Mouse (Mus musculus): ENCODE measurements at regions not wholly inside any gene's neighbourhood (a gene's known extent, or its start where the extent isn't known, plus 50 kb on each side); places are given as distances from the start of the nearest gene placed in this dataset.

GRCm38 (mm10) chr10:37231936-37232556, 93.3 kb upstream of the Marcks start:
- DNase-seq (ENCODE audit: low read depth, low spot score) = peak; percentile 30

- DNase-seq (ENCODE audit: low read depth, low spot score) = no peak
These were observed 92.4 kb upstream of the Marcks start for GRCm38 (mm10) chr10:37231159-37231558.

DNA sequence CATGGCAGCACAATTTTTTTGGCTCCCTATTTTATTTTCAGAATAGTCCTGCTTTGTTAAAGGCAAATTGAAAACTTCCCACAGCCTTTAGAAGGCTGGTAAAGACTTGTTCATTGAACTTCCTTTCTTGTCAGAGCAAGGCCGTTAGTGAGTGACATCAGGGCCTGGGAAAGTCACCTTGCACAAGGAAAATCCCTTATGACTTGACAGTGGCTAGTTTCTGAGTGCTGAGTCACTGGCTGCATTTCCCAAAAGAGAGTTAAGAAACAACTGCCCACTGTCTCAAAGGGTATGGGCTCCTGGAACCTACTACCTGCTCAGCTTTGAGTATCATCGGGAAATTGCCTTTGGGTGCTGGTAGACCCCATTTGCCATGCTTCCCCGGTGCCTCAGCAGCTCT, 89.2 kb upstream of the Marcks start:
- DNase-seq (ENCODE audit: low read depth, low spot score) = no peak

DNA sequence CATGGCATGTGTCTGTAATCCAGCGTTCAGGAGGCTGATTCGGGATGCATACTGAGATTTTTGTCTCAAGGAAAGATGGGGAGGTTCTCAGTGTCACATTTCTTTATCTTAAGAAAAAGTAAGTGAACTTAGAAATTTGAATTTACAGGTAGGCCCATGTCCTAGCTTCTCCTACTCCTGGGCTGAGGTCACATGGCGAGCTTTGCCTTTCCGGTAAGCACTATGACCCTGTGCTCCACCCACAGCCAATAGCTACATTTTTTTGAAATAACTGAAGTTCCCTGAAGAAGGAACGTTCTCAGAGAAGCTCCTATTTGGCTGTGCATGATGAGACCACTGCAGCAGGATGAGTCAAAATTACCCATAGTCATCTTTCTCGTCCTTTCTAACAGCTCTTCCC, 83.0 kb upstream of the Marcks start:
- no peak for DNase-seq (ENCODE audit: low read depth, low spot score)

- DNase-seq (ENCODE audit: low read depth, low spot score) = peak; percentile 29
These were observed 81.7 kb upstream of the Marcks start for GRCm38 (mm10) chr10:37220434-37220833.

DNA sequence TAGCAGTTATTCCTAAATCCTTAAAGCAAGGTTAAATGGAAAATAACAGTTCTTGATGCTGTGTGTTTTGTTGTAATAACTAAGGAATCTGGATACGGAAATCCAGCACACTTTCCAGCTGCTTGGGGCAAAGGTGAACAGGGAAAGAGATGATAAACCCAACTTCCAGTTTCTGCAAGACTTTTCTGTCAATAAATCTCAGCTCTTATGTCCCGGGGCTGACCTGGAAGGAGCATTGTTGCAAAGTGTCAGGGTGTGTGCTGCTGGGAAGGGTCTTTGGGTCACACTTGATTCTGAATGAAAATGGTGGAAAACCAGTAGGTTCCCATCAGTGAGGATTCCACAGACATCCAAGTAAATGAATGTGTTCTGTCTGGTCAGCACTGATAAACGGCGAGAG, 81.2 kb upstream of the Marcks start:
- DNase-seq (ENCODE audit: low read depth, low spot score) = no peak

DNA sequence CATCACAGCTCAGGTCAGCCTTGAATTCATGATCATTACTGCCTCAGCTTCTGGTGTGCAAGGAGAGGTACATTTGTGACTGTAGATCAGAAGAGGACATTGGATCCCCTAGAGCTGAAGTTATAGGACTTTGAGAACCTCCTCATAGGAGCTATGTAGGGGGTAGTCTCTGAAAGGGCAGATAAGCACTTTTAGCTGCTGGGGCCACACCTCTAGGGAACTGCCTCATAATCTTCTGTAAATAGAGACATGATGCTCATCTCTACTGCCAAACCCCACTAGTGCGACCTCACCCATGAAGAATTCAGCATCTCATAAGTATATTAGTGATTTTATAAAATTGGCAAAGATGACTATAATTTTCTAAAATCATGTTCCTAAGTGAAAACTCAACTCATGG, 80.7 kb upstream of the Marcks start:
- peak; percentile 49 for DNase-seq (ENCODE audit: low read depth, low spot score)

DNA sequence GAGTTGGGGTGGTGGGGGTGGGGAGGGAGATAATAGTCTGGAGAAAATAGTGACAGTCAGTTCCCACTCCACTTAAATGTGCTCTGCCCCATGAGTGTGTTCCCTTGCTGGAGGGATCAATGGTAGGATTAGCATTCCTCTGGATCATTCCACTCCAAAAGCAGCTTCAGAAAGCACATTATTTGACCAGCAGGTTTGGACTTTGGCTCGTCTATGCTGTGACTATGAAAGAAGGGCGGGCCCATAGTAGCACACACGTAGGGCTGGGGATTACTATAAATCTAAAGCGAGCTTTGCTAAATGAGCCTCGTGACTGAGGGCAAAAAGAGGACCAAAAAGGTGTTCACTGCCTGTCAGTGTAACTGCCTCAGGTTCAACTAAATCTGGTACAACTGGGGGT, 75.9 kb upstream of the Marcks start:
- DNase-seq (ENCODE audit: low read depth, low spot score) = no peak

- no peak for DNase-seq (ENCODE audit: low read depth, low spot score)
These were observed 73.8 kb upstream of the Marcks start for GRCm38 (mm10) chr10:37212350-37213035.

GRCm38 (mm10) chr10:37211305-37211704, 72.6 kb upstream of the Marcks start:
- no peak for DNase-seq (ENCODE audit: low read depth, low spot score)

DNA sequence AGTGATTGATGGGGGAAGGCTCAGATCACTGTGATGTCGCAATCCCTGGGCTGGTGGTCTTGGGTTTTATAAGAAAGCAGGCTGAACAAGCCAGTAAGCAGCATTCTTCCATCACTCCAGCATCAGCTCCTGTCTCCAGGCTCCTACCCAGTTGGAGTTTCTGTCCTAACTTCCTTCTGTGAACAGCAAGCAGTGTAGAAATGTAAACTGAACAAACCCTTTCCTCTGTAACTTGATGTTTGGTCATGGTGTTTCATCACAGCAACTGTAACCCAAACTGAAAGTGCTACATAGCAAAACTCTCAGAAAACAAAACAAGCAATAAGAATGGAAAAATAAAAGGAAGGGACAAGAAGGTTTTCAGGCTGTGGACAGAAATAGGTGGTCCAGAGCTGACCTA, 71.5 kb upstream of the Marcks start:
- DNase-seq (ENCODE audit: low read depth, low spot score) = no peak

- no peak for DNase-seq (ENCODE audit: low read depth, low spot score)
These were observed 68.3 kb upstream of the Marcks start for GRCm38 (mm10) chr10:37206986-37207385.

- DNase-seq (ENCODE audit: low read depth, low spot score) = no peak
These were observed 67.8 kb upstream of the Marcks start for GRCm38 (mm10) chr10:37206546-37206945.

DNA sequence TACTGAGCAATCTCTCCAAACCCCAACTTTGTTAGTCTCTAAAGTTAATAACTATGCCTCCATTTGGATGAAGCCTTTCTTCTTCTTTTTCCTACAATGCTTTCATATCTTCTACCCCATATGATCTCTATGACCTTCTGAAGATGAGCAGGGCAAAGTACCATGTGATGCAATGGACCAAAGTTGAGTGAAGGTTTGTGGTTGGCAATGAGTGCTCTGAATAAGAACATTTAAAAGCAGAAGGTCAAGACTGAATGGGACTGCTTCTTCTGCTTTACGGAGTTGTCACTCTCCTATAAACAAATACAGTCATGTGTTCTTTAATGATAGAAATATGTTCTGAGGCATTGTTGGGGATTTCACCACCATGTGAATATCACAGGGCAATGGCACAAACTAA, 65.0 kb upstream of the Marcks start:
- DNase-seq (ENCODE audit: low read depth, low spot score) = no peak

GRCm38 (mm10) chr10:37194798-37195453, 56.2 kb upstream of the Marcks start:
- peak; percentile 54 for DNase-seq (ENCODE audit: low read depth, low spot score)

GRCm38 (mm10) chr10:37194131-37194797, 55.5 kb upstream of the Marcks start:
- DNase-seq (ENCODE audit: low read depth, low spot score) = peak; percentile 82

DNA sequence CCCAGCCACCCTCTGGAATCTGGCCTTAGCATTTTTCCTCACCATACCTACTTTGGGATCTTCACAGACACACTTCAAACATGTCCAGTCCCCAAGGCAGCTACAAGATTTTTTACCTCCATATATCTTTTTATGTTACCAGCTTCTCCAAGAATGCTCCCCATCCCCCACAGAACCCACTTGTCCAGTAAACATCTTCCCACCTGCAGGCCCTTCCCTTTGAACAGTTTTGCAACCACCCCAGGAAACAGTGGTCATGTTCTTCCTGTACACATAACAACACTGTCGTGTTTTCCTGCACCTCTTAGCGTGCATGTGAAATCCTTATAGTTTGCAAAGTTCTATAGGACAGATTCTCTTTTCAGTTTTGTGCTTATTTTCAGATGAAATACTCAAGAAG, 53.9 kb upstream of the Marcks start:
- DNase-seq (ENCODE audit: low read depth, low spot score) = no peak

DNA sequence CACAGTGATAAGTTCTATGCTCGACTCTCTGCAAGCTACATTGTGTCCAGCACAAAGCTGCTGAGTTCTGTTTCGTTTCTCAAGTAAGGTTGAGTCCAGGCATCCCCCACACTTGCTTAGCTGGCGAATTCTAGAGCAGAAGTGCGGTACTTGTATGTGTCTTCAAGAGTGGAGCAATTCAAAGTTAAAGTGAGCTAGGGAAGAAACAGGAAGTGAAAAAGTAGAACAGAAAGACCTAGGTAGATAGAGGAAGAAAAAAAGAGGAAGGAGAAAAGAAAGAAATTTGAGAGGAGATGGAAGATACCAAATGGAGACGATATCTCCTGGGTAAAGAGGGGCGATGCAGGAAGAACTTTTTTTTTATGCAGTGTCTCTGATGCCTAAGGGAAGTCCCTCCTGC, 51.4 kb upstream of the Marcks start:
- peak; percentile 36 for DNase-seq (ENCODE audit: low read depth, low spot score)

Measured in skeletal muscle tissue, adult 2 months (tissue).